Mouse (Mus musculus): ENCODE data around the gene Rfc2. TPM values are rescaled to one million over a fixed set of nuclear protein-coding genes. Genes with fewer than 3 reads are reported as not detected.

Gene Rfc2
- polyA plus RNA-seq, 1 experiment from 2014 or later = 338 TPM

GRCm38 (mm10) chr5:134560071-134560449, 21.1 kb upstream of the Rfc2 start, which contains the start of gene Syna:
TSS of gene Syna (minus strand) at chr5:134560171.
- Histone ChIP-seq H3K4me3 (ENCODE audit: low read depth, low read length) (no peak within 1 kb of the TSS), H3K9ac (ENCODE audit: low read length) (no peak within 1 kb of the TSS), H3K27me3 (ENCODE audit: control insufficient read depth, insufficient read depth, low read length) (no peaks in the 10 kb centered on the region), H3K36me3 (ENCODE audit: control insufficient read depth, insufficient read depth, low read length) (no peaks in the 10 kb centered on the region), H3K4me1 (ENCODE audit: control insufficient read depth, insufficient read depth, low read length) (peaks cover 9% of the 10 kb centered on the region), H3K4me2 (no peak within 1 kb of the TSS), H3K9me3 (ENCODE audit: control insufficient read depth, low read length) (no peaks in the 10 kb centered on the region), H3K27ac (ENCODE audit: low read depth, low read length) (no peak within 1 kb of the TSS)
- no peak for DNase-seq (ENCODE audit: low spot score, missing footprints)
- no peak for ATAC-seq (ENCODE audit: low FRiP score)
- WGBS = 94% methylated on average over 7 of the region's 7 CpGs

GRCm38 (mm10) chr5:134560450-134561171, 20.6 kb upstream of the Rfc2 start:
- Histone ChIP-seq H3K9me3 (ENCODE audit: control insufficient read depth, low read length) (no peaks in the 10 kb centered on the region), H3K9ac (ENCODE audit: low read length) (no peak overlapping the region), H3K4me3 (ENCODE audit: low read depth, low read length) (no peak overlapping the region), H3K27me3 (ENCODE audit: control insufficient read depth, insufficient read depth, low read length) (no peaks in the 10 kb centered on the region), H3K36me3 (ENCODE audit: control insufficient read depth, insufficient read depth, low read length) (no peaks in the 10 kb centered on the region), H3K4me2 (no peak overlapping the region), H3K4me1 (ENCODE audit: control insufficient read depth, insufficient read depth, low read length) (peaks cover 4% of the 10 kb centered on the region), H3K27ac (ENCODE audit: low read depth, low read length) (no peak overlapping the region)
- DNase-seq (ENCODE audit: low spot score, missing footprints) = no peak
- WGBS = 79% methylated on average over 16 of the region's 16 CpGs
- no peak for ATAC-seq (ENCODE audit: low FRiP score)

- Histone ChIP-seq H3K4me2 (no peak overlapping the region), H3K4me1 (ENCODE audit: control insufficient read depth, insufficient read depth, low read length) (no peaks in the 10 kb centered on the region), H3K36me3 (ENCODE audit: control insufficient read depth, insufficient read depth, low read length) (no peaks in the 10 kb centered on the region), H3K9ac (ENCODE audit: low read length) (no peak overlapping the region), H3K27me3 (ENCODE audit: control insufficient read depth, insufficient read depth, low read length) (no peaks in the 10 kb centered on the region), H3K4me3 (ENCODE audit: low read depth, low read length) (no peak overlapping the region), H3K9me3 (ENCODE audit: control insufficient read depth, low read length) (no peaks in the 10 kb centered on the region), H3K27ac (ENCODE audit: low read depth, low read length) (no peak overlapping the region)
- peak; percentile 37 for DNase-seq (ENCODE audit: low spot score, missing footprints)
- ATAC-seq (ENCODE audit: low FRiP score) = no peak
- 97% methylated on average over 2 of the region's 2 CpGs for WGBS
These were observed 16.9 kb upstream of the Rfc2 start for GRCm38 (mm10) chr5:134564272-134564671.

- Histone ChIP-seq H3K27ac (ENCODE audit: low read depth, low read length) (no peak overlapping the region), H3K4me2 (no peak overlapping the region), H3K27me3 (ENCODE audit: control insufficient read depth, insufficient read depth, low read length) (no peaks in the 10 kb centered on the region), H3K9me3 (ENCODE audit: control insufficient read depth, low read length) (no peaks in the 10 kb centered on the region), H3K4me3 (ENCODE audit: low read depth, low read length) (no peak overlapping the region), H3K4me1 (ENCODE audit: control insufficient read depth, insufficient read depth, low read length) (no peaks in the 10 kb centered on the region), H3K9ac (ENCODE audit: low read length) (no peak overlapping the region), H3K36me3 (ENCODE audit: control insufficient read depth, insufficient read depth, low read length) (no peaks in the 10 kb centered on the region)
- no peak for ATAC-seq (ENCODE audit: low FRiP score)
- 91% methylated on average over 6 of the region's 6 CpGs for WGBS
- DNase-seq (ENCODE audit: low spot score, missing footprints) = peak; percentile 79
These were observed 15.5 kb upstream of the Rfc2 start for GRCm38 (mm10) chr5:134565696-134566095.

- H3K27ac ChIP-seq (ENCODE audit: low read depth, low read length) = no peak overlapping the region
- no peak overlapping the region for H3K4me3 ChIP-seq (ENCODE audit: low read depth, low read length)
- ATAC-seq (ENCODE audit: low FRiP score) (no peak), DNase-seq (ENCODE audit: low spot score, missing footprints) (peak; percentile 69)
- H3K9ac ChIP-seq (ENCODE audit: low read length) = no peak overlapping the region
- no peak overlapping the region for H3K4me2 ChIP-seq
- no peaks in the 10 kb centered on the region; the same call in 1 of the 2 replicates for H3K9me3 ChIP-seq (ENCODE audit: control insufficient read depth, low read length)
- H3K27me3 ChIP-seq (ENCODE audit: control insufficient read depth, insufficient read depth, low read length) = no peaks in the 10 kb centered on the region
- WGBS = 86% methylated on average over 4 of the region's 4 CpGs
- peaks cover 4% of the 10 kb centered on the region; the same call in 1 of the 2 replicates for H3K4me1 ChIP-seq (ENCODE audit: control insufficient read depth, insufficient read depth, low read length)
- H3K36me3 ChIP-seq (ENCODE audit: control insufficient read depth, insufficient read depth, low read length) = no peaks in the 10 kb centered on the region
These were observed 13.7 kb upstream of the Rfc2 start for GRCm38 (mm10) chr5:134567445-134567844.

- Histone ChIP-seq H3K27ac (ENCODE audit: low read depth, low read length) (no peak overlapping the region), H3K4me3 (ENCODE audit: low read depth, low read length) (no peak overlapping the region), H3K36me3 (ENCODE audit: control insufficient read depth, insufficient read depth, low read length) (no peaks in the 10 kb centered on the region), H3K9me3 (ENCODE audit: control insufficient read depth, low read length) (no peaks in the 10 kb centered on the region; the same call in 1 of the 2 replicates), H3K4me2 (no peak overlapping the region), H3K4me1 (ENCODE audit: control insufficient read depth, insufficient read depth, low read length) (peaks cover 4% of the 10 kb centered on the region; the same call in 1 of the 2 replicates), H3K9ac (ENCODE audit: low read length) (no peak overlapping the region), H3K27me3 (ENCODE audit: control insufficient read depth, insufficient read depth, low read length) (no peaks in the 10 kb centered on the region)
- DNase-seq (ENCODE audit: low spot score, missing footprints) = peak; percentile 67
- no peak for ATAC-seq (ENCODE audit: low FRiP score)
- 83% methylated on average over 3 of the region's 3 CpGs for WGBS
These were observed 13.1 kb upstream of the Rfc2 start for GRCm38 (mm10) chr5:134568030-134568429.

- Histone ChIP-seq H3K9ac (ENCODE audit: low read length) (no peak overlapping the region), H3K36me3 (ENCODE audit: control insufficient read depth, insufficient read depth, low read length) (no peaks in the 10 kb centered on the region), H3K4me2 (no peak overlapping the region), H3K4me3 (ENCODE audit: low read depth, low read length) (no peak overlapping the region), H3K9me3 (ENCODE audit: control insufficient read depth, low read length) (no peaks in the 10 kb centered on the region; the same call in 1 of the 2 replicates), H3K27me3 (ENCODE audit: control insufficient read depth, insufficient read depth, low read length) (no peaks in the 10 kb centered on the region), H3K27ac (ENCODE audit: low read depth, low read length) (no peak overlapping the region), H3K4me1 (ENCODE audit: control insufficient read depth, insufficient read depth, low read length) (peaks cover 4% of the 10 kb centered on the region; the same call in 1 of the 2 replicates)
- WGBS = 65% methylated on average over 8 of the region's 8 CpGs
- DNase-seq (ENCODE audit: low spot score, missing footprints) (peak; percentile 75), ATAC-seq (ENCODE audit: low FRiP score) (no peak)
These were observed 12.1 kb upstream of the Rfc2 start for GRCm38 (mm10) chr5:134568964-134569491.

GRCm38 (mm10) chr5:134571730-134572507, 9.2 kb upstream of the Rfc2 start:
- Histone ChIP-seq H3K4me1 (ENCODE audit: control insufficient read depth, insufficient read depth, low read length) (peaks cover 4% of the 10 kb centered on the region; the same call in 1 of the 2 replicates), H3K27ac (ENCODE audit: low read depth, low read length) (no peak overlapping the region), H3K9ac (ENCODE audit: low read length) (peak overlapping the region; percentile 46), H3K27me3 (ENCODE audit: control insufficient read depth, insufficient read depth, low read length) (no peaks in the 10 kb centered on the region), H3K4me2 (peak overlapping the region; percentile 44), H3K9me3 (ENCODE audit: control insufficient read depth, low read length) (no peaks in the 10 kb centered on the region; the same call in 1 of the 2 replicates), H3K36me3 (ENCODE audit: control insufficient read depth, insufficient read depth, low read length) (no peaks in the 10 kb centered on the region), H3K4me3 (ENCODE audit: low read depth, low read length) (peak overlapping the region; percentile 18; the same call in 1 of the 2 replicates)
- 2% methylated on average over 23 of the region's 23 CpGs for WGBS
- peak; percentile 97 for DNase-seq (ENCODE audit: low spot score, missing footprints)
- ATAC-seq (ENCODE audit: low FRiP score) = peak; percentile 81

Data from midbrain, embryonic 11.5 days (tissue).